Mouse (Mus musculus) testis, postnatal 10 days (tissue): ENCODE measurements at regions not wholly inside any gene's neighbourhood (a gene's known extent, or its start where the extent isn't known, plus 50 kb on each side); places are given as distances from the start of the nearest gene placed in this dataset.
"Not testable (repeated sequence)": the region's sequence is repeated elsewhere in the genome, so short reads cannot be mapped to it uniquely, and the experiment has no call there.

ENCODE experiments used
- DNase-seq: peaks from one replicate; pipeline ENCODE4 v3.0.0; 2021; ENCODE audit warnings: low spot score

DNA sequence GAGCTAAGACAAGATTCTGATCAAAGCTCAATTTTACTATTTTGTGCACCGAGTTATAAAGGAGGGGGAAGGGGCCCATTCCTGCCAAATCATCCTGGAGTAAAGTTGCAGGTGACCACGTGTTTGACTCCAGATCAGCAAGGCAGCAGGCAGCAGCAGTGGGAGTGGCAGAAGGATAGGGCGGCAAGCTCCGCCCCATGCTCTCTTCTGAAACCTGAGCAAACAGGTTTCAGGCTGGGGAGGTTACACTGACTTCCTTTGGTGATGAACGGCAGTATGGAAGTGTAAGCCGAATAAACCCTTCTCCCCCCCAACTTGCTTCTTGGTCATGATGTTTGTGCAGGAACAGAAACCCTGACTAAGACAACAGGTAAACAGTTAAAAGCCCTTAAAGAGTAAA lies 479.0 kb downstream of the Inhba start:
- DNase-seq: not testable (repeated sequence)

DNA sequence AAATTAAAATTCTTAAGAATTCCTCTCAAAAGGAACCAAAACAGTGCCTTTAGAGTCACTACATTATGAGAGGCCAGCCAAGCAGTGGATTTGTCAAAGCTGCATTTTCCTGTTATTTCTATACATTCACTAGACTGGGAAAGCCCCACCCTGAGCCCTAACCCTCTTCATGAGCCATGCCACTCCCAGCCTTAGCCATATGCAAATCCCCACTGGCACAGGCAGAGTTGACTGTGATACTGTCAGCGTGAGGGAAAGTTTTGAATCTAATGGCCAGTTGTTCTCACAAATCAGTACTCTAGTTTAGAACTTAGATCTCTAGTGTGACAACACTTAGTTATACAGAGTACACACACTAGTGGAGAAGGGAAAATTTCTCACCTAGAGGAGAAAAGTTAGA lies 486.4 kb downstream of the Inhba start:
- DNase-seq: no peak

DNA sequence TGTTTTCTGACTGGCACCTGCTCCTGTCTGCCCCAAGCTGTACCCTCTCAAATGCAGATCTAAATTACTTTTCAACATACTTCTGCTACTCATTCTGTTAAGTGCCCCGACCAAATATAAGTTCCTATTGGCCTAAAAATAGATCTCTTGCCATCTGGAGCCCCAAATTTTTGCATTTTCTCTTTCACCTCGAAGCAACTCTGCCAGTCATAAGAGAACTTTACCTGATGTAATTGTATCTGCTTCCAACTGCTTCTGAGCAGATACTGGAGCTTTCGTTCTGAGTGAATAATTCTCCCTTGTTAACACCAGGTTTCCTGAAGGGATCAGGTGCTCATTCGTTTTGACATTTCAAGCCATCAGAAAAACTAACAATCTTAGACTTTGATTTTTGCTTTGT lies 501.2 kb downstream of the Inhba start:
- no peak for DNase-seq

DNA sequence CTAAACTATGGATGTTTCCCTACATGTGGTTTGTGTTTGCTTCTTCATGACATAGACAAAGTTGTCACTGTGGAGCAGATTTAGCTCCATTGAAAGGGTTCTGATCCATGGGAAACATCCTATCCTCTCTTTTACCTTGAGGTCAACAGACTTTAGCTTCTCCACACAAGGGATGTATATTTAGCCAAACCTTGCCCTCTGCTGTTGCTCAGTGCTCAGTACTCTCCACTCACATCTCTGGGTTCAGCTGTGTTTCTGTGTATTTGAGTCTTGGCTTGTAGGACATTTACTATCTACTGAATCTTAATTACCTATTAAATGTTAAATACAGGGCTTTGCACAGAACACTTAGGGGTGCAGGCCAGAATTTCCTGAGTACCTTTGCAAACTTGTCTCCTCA lies 503.5 kb downstream of the Inhba start:
- no peak for DNase-seq

DNA sequence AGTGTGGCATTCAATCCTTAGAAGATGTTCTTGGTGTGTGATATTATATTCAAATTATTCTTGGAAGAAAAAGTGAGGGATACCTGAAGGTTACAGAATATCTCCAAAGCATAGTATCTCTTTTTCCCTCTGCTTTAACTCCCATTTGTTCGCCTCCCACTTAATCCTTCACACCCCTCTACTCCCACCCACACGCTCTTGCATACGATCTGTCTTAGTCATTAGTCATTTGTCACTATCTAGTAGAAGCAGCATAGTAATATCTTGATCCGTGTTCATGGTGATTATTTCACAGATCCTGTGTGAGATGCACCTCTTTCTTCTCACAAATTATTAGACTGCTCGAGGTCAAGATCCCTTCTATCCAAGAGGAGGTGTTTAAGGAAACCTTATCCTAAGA lies 517.4 kb downstream of the Inhba start:
- no peak for DNase-seq

DNA sequence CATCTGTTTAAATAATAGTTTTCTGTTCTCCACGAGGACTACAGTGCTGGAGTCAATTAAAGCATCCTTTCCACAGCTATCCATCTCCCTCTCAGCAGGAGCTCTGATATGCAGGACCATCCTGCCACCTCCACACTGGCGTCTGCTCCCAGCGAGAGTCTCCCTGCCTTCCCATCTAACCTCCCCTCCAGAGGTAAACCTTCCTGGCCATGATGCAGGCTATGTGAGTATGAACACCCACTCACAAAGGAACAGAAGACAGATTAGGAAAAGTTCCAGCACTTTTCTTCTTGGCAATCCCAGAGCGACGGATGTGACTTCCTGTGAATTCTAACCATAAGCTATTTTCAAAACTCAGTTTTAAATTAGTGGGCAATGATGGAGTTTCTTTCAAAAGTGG lies 532.1 kb downstream of the Inhba start:
- DNase-seq: no peak

DNA sequence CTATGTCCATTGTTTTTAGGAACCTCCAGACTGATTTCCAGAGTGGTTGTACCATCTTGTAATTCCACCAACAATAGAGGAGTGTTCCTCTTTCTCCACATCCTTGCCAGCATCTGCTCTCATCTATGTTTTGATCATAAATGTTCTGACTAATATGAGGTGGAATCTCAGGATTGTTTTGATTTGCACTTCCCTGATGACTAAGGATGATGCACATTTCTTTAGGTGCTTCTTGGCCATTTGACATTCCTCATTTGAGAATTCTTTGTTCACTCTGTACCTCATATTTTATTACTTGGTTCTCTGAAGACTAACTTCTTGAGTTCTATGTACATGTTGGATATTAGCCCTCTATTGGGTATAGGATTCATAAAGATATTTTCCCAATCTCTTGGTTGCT lies 538.4 kb downstream of the Inhba start:
- DNase-seq: no peak

DNA sequence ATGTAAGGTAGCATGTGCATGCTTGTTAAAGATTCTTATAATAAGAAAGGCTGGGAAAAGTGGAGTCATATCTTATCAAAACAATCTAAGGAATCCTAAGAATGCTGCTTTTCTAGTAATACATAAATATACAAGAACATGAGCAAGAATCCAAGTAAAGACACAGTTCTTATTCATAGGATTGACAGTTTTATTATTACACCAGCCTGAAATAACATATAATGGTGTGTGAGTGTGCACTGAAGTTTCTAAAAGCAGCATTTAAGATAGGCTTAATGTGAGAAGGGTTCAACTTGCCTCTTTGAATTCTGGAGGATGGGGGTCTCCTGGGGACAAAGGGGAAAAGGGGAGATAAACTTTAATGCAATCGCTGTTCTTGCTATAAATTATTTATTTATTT lies 553.3 kb downstream of the Inhba start:
- DNase-seq: no peak

DNA sequence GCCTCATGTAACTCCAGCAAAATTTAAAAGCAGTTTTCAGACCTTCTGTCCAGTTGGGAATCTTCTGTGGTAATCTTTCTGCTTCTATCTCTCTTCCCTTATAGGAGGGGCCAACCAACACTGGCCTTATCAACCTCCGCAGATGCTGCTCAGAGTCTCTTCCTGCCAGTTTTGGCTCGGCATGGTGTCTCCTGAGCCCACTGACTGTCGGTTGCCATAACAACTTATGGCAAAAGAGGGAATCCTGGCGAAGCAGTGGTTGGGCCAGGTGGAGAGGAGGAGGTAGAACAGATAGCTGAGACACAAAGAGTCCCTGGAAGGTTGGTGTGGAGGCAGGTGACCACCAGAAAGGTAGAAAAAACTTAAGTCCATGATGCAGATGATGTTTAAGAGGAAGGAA lies 562.4 kb downstream of the Inhba start:
- DNase-seq: no peak

DNA sequence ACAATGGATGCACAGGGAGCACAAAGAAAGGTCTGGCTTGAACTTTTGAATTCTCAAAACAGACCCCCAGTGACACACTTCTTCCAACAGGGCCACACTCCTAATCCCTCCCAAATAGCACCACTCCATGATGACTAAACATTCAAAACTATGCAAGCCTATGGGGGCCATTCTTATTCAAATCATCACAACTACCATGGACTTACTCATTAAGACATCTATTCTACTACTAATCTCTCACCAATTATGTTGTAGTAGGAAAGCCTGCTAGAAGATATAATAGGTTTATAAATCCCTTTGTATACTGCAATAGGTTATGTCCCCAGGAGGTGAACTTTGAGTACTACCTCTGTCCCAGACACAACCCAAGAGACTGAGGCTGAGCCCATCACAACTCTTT lies 574.6 kb downstream of the Inhba start:
- no peak for DNase-seq

DNA sequence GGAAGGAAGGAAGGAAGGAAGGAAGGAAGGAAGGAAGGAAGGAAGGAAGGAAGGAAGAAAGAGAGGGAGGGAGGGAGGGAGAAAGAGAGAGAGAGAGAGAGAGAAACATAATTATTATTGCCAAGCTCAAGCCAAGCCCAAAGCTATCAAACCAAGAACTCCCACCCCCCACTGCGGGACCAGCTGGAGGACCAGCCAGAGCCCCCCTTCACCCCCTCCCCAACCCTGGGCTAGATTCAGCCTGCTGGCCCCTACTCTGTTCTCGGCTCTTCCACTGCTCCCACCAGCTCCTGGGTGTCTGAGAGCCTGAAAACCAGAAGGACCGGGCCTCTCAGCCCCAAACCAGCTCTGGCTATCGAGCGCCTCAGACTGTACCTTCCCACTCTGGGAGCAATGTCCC lies 608.1 kb downstream of the Inhba start:
- DNase-seq: no peak

DNA sequence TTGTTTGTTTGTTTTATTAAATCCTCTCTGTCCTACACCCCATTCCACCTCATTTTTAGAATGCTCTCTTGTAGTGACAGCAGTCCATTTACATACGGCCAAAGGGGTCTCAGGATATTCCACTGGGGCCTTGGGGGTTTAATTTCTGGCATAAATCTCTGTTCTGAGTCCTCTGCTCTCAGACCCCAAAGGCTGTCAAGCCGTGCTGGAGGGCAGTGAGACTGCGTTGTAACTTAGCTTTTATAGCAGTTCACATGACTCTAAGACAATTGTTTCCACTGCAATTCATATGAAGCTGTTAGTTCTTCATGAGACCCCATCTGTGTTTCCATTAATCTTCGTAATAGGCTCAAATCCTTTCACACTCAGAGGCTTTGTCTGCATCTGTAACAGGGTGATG lies 614.9 kb downstream of the Inhba start:
- DNase-seq: no peak

DNA sequence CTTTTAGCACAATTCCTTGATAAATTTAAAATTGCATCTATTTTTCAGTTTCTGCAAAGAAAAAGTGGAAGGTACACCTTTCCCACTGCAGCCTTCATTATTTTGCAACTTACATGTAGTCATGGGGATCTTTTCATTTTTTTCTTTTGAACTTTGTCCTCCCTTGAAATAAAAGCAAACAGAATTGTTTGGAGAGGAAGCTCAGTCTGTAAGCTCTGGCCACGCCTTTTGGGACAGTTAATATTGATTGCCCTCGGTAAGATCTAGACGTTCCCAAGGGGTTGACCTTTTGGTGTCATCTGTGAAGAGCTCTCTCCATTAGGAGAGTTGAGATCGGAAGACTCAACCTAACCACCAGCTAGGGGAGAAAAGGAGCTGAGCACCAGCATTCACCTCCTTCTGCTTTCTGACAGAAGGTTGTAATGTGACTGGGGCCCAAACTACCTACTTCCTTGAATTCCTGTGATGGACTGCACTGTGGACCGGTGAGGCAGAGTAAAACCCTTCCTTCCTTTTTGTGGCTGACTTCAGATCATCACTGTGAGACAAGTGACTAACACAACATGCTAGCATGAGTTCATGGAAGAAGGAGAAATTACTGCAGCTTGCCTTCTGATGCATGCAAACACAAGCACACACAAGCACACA lies 621.9 kb downstream of the Inhba start:
- no peak for DNase-seq

DNA sequence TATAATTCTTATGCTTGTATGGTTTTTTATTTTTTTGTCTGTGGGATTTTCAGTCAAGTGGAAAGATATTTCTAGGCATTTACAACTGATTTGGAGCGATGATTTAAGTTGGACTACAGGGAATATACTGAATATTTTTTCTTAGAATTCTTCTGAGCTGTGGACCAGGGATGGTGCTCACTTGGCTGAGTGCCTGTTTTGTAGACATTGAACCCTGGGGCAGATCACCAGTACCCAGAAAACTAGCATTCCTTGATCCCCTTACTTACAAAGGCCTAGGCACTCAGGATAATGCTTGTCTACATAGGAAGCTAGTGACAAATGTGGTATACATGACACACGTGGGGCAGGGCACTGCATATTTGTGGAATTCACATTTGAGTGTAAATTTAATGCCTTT lies 624.6 kb downstream of the Inhba start:
- no peak for DNase-seq

DNA sequence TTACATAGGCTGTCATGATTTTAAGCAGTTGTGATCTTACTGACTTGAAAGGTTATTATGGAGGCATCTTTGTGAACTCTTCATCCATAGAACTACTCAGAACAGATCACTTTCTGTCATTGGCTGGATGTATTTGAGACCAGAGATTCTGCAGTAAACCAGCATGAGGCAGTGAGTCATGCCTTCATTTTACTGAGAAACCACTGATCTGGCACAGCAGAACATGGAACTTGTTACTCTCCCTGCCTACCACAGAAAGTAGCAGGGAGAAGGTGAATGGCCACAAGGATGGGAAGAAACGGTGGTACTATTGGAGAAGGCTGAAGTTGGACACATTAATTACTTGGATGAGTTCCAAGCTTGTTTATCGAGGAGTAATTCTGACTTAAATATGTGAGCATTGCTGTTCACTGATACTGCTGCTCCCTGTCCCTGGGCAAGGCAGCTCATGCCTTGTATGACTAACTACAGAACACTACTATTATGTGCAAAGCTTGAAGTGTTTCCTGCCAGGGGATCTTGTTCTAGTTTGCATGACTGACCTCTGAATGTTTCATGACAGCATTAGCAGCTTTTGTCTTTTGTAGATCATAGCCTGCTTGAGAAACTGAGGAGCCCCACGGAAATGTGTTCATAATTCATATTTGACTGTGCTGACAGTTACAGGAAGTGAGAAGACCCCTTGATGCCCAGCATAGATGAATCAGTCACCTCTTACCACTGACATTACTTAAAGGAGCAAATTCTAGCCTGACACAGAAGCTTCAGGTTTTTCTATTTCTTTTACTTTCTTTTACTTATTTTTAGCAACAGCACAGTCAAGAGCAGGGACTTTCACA lies 630.2 kb downstream of the Inhba start:
- DNase-seq: no peak

DNA sequence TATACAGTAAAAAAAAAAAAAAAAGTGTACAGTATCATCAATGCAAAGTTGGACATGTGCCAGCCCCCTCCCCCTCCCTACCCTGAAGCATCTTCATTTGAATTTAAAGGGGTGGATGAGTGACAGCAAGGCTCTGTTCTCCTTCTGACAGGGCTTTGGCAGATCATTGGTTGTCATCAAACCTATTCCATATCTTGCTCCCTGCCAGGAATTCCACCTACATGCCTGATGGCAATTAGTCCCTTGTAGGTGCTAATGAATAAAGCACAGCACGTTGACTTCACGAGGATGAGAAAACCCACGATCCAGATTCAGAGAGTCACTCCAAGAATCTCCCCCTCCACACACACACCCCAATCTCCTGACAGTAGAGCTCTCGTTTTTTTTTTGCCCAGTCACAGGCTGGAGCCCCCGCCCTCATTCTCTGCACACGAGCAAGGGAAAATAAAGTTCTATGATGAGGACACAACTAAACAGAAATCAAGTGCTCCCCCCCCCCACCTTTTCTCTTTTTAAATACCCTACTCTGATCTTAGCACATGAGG lies 630.9 kb downstream of the Inhba start:
- peak; percentile 47 for DNase-seq

DNA sequence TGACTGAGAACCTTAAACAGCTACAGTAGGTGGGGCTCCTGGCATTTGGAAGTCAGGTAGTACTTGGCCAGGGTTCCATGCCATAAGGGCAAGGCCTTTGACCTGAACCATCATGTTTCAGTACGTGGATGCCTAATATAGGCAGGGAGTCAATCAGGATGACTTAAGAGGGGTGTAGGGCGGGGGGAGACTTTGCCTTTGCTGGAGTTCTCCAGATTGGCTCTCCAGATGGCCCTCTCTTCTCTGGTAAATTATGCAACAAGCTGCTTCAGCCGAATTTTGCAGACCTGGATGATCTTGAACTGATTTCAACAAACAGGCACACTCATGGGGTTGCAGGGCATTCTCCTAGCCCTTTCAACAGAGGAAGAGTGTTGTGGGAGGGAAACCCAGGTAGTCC lies 633.7 kb downstream of the Inhba start:
- DNase-seq: no peak

DNA sequence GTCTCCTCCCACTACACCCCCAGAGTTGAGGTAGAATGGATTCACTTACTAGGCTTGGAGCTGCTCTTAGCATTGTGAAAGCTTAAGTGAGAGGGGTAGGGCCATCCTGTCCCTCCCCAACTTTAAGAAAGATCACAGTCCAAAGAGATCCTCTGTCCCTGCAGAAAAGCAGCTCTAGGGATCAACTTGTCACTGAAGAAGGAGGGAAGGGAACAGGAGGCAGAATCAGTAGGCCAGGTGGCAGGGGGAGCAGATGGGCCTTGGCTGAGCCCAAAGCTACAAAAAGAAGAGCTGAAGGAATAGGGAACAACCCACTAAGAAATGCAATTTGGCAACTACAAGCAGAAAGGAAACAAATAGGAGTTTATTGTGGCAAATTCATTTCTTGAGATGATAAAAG lies 634.4 kb downstream of the Inhba start:
- DNase-seq: no peak

DNA sequence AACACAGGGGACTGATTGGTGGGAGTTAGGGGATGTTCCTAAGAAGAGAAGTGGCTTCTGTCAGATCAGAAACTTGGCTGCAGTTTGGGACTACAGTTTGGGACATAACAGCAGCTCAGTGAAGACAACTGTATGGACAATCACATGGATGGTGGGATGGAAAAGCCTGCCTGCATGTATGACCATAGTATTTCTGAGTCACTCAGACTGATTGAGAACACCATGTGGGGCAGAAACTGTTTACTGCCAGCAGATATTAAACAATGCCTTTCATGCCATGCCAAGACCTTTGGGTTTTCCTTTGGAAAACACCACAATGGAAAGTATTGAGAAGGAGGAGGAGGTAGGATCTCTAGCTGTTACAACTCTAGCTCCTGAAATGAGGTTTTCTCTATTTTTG lies 635.0 kb downstream of the Inhba start:
- DNase-seq: no peak

DNA sequence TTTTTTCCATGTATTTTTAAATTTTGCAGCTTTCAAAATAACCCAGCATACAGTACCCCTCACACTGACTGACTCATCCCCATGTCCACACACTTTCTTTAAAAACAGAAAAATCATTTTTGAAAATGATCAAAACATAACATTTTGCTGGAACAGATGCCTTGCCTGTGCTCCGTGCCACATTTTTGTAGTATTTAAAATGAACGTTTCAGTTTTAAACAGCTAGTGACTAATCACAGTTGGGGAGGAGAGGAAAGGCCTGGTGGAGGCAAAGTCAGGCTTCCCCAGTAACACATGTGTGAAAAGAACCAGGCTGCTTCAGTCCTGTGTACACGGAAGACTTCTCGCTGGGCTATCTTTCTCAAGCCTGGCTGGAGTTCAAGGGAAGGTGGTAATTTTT lies 644.5 kb downstream of the Inhba start:
- no peak for DNase-seq

DNA sequence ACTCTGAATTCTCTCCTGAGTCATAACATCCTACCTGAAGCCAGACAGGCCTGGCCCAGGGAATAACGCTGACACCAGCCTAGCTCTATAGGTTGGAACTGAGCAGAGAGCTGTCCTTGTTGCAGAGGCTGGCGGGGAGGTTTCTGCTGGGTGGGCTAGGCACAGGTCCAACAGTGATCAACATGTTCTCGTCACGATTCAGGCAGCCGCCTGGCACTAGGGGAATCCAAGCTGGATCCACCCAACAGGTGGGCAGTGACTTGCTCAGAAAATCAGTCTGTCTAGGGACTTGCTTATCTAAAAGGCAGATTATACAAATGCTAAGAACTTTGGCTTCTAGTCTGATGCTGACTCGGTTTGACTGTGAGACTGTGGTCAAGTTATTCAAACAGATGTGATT lies 648.2 kb downstream of the Inhba start:
- peak; percentile 46 for DNase-seq

DNA sequence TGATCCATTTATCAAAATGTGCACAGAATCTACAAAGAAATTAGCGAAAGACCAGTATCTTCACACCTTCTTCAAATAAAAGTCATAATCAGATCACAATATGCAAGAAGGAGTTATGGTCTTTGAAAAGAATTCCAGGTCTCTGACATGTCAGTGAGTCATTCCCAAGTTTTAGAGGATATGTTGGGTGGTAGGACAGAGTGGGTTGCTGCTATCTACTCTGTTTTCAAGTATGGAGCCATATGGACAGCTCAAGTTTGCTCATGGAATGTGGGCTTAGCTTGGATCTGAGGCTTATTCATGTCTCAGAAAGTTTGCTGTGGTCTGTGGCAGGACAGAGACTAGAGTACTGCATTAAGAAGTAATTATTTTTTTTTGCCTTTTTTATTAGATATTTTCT lies 657.0 kb downstream of the Inhba start:
- DNase-seq: no peak

DNA sequence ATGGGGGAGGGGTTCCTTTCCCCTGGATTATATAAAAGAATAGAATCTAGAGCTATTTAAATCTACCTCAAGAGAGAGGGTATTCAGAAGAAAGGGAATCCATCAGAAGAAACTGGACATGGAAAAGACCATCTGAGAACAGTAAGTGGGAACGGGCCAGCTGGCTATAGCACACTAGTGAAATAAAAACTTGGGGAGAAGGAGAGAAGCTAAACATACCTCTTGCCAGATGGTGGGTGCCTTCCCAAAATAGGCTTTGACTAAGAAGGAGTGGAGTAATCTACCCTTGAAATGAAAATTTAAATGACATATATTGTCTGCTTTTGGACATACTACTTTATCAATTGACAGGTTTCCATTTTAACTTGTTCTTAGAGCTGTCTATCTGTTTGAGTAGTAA lies 657.6 kb downstream of the Inhba start:
- no peak for DNase-seq
